Mouse (Mus musculus) left cerebral cortex, postnatal 10 days (tissue): ENCODE data around the gene Tspan18. TPM values are rescaled to one million over a fixed set of nuclear protein-coding genes. Genes with fewer than 3 reads are reported as not detected.

ENCODE experiments used
- DNase-seq, 2 experiments: peaks; one replicate each; pipeline ENCODE4 v3.0.0; 2021 to 2022; ENCODE audit warnings: low spot score in 2 of 2, mixed read lengths in 1 of 2; ENCODE audit errors: extremely low spot score in 1 of 2
- intact Hi-C: fragments of 180-260 bp; cut with DNase I; formaldehyde crosslinking; loops from one replicate; pipeline ENCODE4 v1.15.1; 2025
- total RNA-seq, 2 experiments: library from RNA; stranded (reverse); gene quantifications; 2 replicates each; pipeline ENCODE4 v1.2.3; 2021

Tspan18 gene
- total RNA-seq, 2 experiments from 2014 or later: 5.6 to 6.0 TPM

DNA sequence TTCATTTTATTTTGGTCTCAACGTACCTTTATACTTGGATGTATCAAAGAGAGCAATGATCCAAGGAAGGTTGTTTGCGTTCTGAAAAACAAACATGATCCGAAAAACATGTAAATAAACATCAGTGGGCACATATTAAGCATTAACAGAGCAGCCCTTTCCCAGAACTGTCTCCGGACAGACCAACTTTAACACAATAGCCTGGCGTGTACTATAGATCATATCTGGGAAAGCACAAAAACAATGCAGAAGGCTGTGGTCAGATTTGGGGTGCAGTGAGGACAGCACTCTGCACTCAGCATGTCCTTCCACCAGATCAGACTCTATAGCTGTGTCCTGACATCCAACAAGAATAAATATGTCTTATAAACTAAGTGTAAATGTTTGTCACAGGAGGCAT lies 12.7 kb upstream of the Tspan18 start:
- intact Hi-C loops: no loop called here
- no peak for DNase-seq

DNA sequence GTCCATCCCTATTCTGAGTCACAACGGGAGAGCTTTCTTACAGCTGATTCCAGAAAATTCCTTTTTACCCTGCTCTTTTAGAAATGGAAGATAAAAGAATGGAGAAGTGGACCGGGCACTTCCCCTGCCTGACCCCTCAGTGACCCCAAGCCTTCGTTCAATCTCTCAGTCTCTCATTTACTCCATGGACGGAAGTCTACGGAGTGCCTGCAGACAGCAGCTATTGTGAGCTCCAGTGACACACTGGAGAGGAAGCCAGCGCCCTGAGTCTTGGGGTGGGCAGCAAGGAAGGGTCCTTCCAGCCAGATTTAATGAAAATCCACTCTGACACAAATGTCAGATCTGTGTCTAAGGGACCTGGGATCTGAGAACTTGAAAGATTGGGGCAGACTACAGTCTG lies 12.3 kb upstream of the Tspan18 start:
- intact Hi-C loops: no loop called here
- DNase-seq: no peak

DNA sequence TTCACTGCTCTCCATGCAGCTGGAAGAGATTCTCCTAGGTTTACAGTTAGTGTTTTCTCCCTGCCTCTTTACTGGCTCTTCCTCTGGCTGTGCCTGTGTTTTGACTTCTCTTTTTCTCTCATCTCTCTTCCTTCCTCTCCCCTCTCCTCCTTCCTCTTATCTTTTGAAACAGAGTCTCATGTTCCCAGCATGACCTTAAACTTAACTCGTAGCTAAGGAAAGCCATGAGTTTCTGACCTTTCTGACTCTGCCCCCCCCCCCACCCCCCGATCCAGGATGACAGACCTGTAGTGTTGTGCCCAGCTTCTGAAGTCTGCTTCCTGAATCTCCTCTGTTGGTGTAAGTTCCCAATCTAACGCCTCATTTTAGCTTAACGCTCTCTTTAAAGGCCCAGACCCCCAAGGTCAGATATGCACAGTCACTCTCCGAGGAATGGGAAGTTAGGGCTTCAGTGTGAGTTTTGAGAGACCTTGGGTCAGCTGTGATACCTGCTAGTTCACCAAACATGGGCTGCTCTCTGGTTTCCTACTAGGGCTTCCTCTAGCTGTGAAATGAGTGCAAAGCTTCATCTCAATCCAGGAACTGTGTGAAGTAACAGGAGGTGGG lies 11.5 kb upstream of the Tspan18 start:
- no peak for DNase-seq
- intact Hi-C loops: no loop called here

- DNase-seq: no peak
- intact Hi-C loops: no loop called here
Observed at GRCm38 (mm10) chr2:93339373-93340106, 5.2 kb upstream of the Tspan18 start.

- intact Hi-C loops: no loop called here
- no peak for DNase-seq
Observed at GRCm38 (mm10) chr2:93335996-93336395, 1.7 kb upstream of the Tspan18 start.

- intact Hi-C loops: loop anchor here (2.0 to 5.0 kb wide), 2 partner anchors 79 to 107 kb away; no protein-coding TSS in a partner anchor
- peak; percentile 70 to 90 for DNase-seq
Observed at GRCm38 (mm10) chr2:93333241-93333816, 976 bp downstream of the Tspan18 start.

DNA sequence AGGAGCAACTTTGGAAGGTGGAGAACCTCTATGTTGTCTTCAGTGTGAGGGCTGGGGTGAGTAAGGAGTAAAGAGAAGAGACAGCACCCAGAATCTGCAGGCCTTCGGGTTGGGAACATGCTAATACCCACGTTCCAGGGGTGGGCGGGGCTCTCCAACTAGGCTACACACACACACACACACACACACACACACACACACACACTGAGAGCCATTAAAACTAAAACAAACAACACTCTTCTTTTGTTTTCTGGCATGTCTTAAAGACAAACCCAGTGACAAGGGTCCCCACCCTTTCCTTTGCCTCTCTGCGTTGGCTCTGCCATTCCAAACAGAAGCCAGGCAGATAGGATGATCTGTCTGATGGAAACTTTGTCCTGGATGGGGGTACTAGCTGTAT lies 2.0 kb downstream of the Tspan18 start:
- intact Hi-C loops: loop anchor here (2.0 to 5.0 kb wide), 2 partner anchors 80 to 105 kb away; no protein-coding TSS in a partner anchor
- DNase-seq: peak in 1 of 2 experiments; percentile 44

DNA sequence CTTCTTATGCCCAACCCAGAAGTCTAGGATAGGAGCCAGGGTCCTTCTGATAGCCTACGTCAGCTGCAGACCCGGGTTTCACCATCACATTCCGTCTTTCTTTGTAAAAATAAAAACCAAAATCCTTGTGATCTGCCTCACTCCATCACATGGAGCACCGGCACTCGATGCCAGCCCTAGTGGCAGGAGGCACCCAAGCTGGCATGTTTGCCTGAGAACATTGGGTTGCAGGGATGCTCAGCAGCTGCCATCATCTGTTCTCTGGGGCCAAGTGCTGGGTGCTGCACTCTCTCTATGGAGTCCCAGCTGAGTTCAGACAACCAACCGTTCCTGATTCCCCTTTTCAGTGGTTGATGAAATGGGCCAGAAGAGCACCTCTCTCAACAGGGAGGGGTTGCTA lies 3.2 kb downstream of the Tspan18 start:
- DNase-seq: no peak
- intact Hi-C loops: loop anchor here (5.0 kb wide), 1 partner anchor 81 kb away; no protein-coding TSS in a partner anchor

DNA sequence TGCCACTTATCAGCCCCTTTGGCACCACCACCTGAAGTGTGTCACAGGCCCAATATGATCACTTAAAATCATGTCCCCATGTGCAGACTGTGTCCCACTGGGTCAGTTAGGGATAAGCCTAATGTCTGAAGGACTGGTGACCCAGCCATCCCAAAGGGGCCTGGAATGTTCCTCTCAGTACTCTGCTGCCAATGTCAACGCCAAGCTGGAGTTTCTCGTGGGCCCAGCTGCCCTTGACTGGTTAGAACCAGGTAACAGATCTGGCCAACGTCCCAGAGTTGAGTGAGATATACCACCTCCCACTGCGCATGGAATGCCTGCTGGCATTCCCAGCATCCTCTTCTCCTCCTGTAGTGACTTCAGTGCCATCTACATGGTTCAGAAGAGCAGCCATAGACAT lies 5.2 kb downstream of the Tspan18 start:
- intact Hi-C loops: no loop called here
- DNase-seq: peak in 1 of 2 experiments; percentile 36

DNA sequence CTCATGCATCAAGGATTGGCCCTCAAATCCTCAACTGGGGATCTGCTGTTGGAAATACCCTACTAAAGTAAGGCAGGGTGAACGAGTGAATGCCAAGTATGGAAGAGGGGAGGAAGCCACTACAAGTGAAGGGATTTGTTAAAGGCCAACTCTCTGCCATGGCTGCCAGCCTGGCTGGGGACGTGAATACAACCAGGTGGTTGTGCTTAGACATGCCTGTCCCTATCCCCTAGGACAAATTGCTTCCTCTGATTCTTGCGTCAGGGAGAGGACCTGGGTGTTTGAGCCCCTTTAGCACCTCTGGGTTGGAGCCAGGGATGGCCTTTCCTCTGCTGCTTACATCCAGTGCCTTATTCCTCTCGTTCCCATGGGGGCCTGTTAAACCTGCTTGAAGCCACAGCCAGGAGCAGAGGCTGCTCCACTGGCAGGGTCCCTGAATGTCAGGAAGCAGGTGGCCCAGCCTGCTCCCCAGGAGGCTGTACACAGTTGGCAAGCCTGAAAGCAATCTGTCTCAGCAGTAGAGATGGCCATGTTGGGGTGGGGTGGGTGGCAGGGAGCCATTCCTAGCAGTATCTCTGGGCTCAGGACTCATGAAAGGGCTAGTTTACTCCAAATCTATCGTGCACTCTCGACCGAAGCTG lies 6.3 kb downstream of the Tspan18 start:
- DNase-seq: peak in 1 of 2 experiments; percentile 45

DNA sequence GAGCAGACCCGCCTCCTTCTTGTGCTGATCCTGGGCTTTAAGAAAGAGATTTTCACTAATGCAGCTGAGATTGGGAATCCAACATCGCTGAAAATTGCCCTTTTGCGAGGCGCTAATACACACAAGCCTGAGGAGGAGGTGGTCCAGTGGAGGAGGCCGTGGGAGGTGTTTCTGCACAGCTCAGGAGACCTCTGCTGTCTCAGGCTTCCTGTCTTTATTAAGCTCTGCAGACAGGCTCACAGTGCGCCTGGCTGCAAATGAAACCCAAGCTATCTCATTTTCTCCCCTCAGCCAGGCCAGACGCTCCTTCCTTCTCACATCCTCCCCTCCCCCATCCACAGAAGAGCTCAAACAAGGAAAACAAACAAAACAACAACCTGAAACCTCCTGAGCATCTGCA lies 9.6 kb downstream of the Tspan18 start:
- intact Hi-C loops: no loop called here
- DNase-seq: no peak

More for the DNA sequence above, 6.3 kb downstream of the Tspan18 start:
- intact Hi-C loops: no loop called here

GRCm38 (mm10) chr2:93321946-93322345 lies 12.4 kb downstream of the Tspan18 start:
- DNase-seq: no peak
- intact Hi-C loops: no loop called here

DNA sequence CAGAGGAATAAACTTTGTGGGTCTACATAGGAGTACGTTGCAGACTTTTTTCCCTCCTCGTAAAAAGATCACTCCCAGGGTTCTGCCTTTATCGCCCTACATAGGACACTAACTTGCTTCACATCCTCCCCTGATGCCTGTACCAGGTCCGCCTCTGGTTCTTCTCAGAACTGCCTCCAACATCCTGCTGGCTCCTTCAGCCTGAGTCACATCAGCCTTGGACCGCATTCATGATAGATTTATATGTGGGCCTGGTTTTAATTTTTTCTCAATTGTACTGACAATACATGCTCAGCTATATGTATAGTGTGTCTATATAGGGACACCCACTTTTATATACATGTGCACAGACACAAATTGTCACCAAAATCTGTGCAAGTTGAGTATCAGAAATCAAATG lies 14.0 kb downstream of the Tspan18 start:
- intact Hi-C loops: no loop called here
- no peak for DNase-seq

GRCm38 (mm10) chr2:93319598-93319997 lies 14.7 kb downstream of the Tspan18 start:
- intact Hi-C loops: no loop called here
- DNase-seq: no peak

- intact Hi-C loops: no loop called here
- DNase-seq: no peak
Observed at GRCm38 (mm10) chr2:93318781-93319349, 15.4 kb downstream of the Tspan18 start.

DNA sequence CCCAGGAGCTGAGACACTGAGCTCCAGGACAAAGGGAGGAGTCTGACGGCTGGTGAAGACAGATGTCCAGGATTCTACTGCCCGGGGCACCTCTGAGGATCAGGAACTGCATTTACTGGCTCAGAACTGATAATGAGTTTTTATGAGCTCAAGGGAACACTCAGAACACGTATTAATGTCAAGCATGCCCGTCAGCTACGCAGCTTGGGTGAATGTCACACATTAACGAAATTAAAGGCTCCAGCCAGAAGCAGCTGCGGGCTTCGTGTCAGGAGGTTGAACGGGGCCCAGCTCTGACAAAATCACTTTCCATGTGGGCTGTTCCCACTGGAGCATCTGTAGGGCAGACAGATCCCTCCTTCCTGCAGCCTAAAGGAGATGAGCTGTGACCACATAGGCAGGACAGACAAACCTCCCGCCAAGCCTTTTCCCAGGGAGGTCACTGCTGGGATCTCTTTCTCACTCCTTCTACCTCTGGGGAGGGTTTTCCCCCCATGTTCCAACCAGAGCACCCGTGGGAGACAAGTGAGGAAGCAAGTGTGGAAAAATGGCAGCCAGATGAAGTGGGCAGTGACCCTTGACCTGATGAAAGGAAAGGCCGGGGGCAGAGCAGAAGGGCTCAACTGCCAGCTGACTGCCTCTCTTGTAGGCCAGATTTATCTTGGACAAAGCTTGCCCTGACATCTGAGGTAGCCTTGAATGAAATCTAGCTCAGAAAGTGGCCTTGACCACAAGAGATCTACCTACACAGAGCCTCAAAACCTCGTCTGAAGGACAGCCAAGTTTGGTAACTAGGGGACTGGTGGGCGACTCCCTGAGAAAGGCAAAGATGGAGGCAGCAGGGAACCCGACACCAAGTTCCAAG lies 20.3 kb downstream of the Tspan18 start:
- DNase-seq: no peak
- intact Hi-C loops: no loop called here

GRCm38 (mm10) chr2:93312458-93312857 lies 21.8 kb downstream of the Tspan18 start:
- no peak for DNase-seq
- intact Hi-C loops: no loop called here

DNA sequence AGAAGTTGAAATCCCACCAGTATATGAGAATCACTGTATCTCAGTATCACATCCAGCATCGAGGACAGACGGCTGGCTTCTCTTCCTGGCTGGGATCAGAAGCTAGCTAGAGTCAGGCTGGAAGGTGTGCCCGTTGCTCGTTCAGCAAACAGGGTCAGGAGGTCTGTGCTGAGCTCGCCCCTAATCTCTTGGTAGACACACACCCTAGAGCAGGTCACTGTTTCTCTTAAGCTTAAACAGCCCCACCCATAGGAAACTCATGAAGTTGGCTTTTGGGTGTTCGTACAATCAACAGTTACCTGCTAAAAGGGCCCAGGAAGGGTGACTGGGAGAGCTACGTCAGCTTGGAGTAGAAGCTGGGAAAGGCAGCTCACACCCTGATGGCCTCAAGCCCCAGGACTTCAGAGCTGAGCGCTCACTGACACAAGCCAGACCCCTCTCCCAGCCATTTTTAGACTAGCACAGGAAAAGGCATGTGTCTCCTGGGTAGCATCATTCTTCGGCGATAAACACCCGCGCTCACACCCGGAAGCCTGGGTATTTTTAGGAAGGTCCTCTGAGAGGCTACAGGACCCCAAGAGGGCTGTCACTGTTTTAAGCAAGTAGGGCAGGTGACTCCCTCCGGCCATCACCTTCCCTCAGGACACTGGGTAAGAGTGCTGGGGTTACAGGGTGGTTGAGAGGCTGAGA lies 24.4 kb downstream of the Tspan18 start:
- DNase-seq: no peak
- intact Hi-C loops: no loop called here
